Mouse (Mus musculus) sigmoid colon, adult 10 weeks (tissue): ENCODE data around the gene Coro1b. TPM values are rescaled to one million over a fixed set of nuclear protein-coding genes. Genes with fewer than 3 reads are reported as not detected.

Source experiments
- polyA plus RNA-seq: library from polyadenylated mRNA; stranded (reverse); fragments of 350-450 nt; fragmentation: Illumina TruSeq; extraction: RNeasy Lipid Tissue Mini Kit (QIAGEN cat#74804); gene quantifications from one replicate; pipeline ENCODE4 v1.2.3, GENCODE M21; 2014; ENCODE audit warnings: low read depth, low replicate concordance

Gene Coro1b
- polyA plus RNA-seq, result 53.4 TPM

DNA sequence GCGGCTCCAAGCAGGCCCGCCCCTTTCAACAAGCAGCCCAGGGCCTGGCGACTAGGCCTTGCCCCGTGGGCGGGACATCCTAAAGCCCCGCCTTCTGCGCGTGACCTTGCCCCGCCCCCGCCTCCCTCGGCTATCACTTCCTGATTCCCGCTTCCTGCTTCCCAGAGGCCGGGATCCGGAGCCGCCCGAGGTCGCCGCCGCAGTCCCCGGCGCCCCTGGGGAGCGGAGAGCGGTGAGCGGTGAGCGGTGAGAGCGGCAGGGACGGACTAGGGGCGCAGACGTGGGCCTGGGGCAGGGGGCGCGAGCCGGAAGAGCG is at the start of gene Coro1b:
Coro1b (plus strand) TSS at position 129 of the 316 bp plus-strand sequence.

DNA sequence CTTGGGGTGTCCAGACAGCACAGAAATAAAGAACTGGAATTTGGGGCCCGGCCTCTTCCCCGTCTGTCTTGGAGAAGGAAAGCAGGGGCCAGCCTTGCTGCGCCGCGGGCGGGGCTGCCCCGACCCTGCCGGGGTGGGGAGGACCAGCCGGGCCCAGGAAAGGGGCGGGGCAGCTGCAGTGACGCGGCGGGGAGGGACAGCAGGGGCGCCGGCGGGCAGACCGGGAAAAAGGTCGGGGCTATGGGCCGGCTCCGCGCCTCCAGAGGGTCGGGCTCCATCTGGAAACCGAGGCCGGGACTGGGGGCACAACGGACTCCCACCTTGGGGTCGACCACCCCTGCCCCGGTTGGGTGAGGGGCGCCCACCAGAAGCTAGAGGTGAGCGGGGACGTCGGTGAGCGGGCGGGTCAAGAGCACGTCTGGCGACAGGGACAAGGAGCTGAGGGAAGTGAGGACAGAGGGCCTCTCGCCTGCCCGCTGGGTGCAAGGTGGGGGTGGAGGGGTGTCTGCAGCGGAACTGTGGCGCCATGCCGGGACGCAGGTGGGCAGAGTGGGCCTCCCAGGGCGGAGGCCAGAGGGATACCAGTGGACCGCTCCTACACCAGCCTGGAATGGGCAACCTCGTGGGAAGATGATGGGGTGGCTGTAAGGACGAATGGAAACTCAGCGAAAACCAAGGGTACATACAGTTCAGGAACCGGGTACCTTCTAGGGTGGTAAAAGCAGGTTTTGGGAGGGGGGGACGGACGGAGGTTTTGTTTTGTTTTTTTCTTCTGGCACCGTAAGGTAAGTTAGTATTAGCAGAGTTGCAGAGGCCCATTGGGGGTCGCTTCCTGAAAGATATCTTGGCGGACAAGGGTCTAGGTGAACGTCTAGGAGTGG is 48.3 kb upstream of the Coro1b start, which contains the start of gene Pitpnm1:
Pitpnm1 (plus strand) TSS at position 162 of the 881 bp plus-strand sequence.

DNA sequence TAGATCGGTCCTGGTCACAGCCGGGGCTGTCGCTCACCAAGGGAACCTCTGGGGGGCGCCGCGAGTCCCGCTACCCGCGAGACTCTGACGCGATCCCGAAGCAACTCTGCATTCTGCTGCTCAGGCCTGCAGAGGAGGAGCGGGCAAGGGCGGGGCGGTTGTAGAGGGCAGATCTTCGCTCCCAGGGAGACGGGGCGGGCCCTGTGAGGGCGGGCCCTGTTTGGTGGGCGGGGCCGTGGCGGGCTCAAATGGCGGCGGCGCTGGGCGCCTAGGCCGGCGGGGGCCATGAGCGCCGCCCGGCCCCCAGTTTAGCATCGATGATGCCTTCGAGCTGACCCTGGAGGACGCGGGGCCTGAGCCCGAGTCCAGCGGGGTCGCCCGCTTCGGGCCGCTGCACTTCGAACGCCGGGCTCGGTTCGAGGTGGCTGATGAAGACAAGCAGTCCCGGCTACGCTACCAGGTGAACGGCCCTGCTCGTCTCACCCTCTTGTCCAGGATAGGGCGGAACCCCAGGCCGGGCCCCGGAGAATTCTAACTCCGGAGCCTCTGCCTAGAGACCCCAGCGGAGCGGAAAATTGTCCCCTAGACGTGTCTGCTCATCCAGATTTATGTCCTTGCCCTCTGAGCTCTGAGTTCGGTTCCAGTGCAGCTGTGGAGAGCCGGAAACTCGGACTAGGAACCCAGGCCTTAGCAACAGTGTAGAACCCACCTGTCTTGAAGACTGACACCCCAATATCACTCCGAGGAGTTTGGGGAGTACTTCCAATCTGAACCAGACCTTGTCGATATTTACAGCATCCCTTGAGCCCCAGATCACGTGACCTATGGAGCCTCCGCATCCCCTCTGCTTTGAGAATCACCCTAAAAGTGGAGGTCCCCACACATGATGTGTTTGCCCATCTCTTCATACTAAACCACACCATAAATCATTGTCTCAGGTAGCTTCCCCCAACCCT is 22.4 kb upstream of the Coro1b start, which contains the start of gene Aip:
Aip (minus strand) TSS at position 118 of the 956 bp plus-strand sequence.

DNA sequence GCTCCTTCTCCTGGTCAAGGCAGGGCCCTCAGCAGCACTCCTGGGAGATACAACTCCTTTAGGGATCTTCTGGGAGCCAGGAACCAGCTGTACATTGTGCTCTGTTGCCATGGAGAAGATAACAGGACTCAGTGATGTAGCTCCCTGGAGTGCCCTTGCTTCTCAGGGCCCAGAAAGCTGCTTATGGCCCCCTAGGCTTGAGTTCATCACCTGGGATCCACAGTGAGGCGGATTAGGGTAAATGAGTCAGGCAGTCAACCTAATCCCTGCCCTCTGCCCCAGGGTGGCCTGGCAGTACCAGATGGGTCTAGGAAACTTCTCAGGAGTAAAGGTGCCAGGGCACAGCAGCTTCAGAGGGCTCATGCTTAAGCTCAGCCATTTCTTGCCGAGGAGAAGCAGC is 9.0 kb upstream of the Coro1b start, which contains the start of gene Gpr152:
Gpr152 (plus strand) TSS at position 342 of the 400 bp plus-strand sequence.

DNA sequence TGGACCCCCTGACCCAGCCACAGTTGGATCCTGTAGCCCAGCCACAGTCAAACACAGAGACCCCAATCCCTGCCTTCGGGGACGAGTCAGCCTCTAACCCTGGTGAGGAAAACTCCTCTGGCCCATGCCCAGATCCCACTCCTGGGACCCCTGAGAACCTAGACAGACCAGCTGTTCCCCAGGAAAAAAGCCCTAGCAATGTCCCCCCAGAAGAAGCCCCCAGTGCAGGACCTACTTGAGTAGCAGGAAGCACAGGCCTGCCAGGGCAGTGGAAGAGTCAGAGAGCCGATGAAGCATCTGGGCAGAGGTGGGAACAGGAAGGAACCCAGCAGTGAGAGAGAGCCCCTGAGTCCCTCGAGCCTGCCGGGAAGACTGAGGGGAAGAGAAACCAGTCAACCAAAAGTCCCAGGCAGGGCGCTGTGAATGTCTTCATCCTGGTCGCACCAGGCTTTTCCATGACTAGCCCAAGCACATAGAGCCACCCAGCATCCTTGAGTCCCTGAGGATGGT is 4.6 kb upstream of the Coro1b start, which contains the start of gene Cabp4:
Cabp4 (minus strand) TSS at position 275 of the 510 bp plus-strand sequence.

DNA sequence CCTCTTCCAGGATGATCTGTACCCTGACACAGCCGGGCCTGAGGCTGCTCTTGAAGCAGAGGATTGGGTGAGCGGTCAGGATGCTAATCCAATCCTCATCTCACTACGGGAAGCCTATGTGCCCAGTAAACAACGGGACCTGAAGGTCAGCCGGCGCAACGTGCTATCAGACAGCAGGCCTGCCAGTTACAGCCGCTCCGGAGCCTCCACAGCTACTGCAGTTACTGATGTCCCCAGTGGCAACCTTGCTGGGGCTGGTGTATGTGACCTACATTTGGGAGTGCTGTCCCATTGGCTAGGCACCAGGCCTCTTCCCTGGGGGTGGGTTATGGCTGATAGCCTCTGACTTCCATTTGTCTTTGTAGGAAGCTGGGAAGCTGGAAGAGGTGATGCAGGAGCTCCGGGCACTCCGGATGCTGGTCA is 4.8 kb downstream of the Coro1b start, which contains the start of gene Ptprcap:
Ptprcap (plus strand) TSS at position 373 of the 423 bp plus-strand sequence.

DNA sequence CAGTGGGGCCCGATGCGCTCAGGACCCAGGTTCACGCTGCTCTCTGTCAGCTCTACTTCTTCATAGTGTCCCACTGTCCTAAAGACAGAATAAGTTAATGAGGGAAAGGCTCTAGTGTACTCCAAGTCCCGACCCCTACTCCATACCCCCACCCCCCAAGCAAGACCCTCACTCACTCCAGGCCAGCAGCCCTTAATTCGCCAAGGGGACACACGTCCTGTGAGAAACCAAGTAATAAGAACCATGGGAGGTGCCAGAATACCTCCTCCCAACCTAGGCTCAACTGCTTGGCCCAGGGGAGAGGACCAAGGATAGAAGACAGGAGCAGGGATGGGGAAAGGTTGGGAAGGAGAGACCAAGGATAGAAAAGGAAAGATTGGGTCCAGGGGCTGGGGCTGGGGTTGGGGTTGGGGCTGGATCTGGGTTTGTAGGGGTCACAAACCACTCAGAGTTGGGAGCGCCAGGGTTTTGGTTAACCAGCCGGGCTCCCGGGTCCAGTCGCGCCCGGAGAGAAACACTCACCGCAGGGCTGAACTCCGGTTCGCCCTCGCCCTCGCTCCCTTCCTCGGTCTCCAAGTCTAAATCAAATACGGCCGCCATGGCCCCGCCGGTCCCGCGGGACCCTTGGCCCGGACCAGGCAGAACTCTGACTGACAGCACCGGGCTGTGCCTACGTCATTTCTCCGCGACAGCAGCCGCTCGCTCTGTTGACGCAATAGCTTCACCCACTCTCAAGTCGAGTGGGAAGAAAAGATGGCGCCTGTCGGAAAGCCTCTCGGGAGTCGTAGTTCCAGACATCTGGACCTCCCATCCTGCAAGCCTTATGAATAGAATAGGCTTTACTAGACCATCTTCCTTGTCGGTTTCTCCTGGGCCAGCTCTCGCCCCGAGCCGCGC is 14.5 kb downstream of the Coro1b start, which contains the start of gene Rps6kb2:
Rps6kb2 (minus strand) TSS at position 709 of the 897 bp plus-strand sequence.

DNA sequence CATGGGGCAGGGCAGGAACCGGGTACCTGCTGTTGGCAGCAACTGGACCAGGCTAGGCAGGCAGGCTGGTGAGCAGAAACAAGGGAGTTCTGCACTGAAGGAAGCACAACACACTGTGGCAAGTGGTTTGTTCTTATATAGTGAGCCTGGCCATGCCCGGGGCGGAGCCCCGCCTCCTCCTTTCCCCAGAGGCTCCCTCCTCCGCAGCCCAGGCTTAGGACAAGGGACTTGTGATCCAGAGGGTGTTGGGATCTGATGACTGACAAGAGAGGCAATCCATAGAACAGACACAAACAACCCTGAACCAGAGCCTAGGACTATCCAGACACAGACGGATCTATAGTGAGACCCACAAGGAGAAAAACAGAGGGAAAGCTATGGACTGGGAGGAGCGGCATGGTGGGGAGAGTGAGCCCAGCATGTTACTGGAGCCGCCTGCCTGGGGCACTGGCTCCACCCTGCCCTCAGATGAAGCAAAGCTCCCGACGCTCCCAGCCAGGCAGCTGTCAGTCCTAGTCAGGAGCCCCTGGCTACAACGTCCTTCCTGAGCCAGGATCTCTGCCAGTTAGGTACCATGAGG is 27.0 kb downstream of the Coro1b start, which contains the start of gene Carns1:
Carns1 (minus strand) TSS at position 112 of the 580 bp plus-strand sequence.

DNA sequence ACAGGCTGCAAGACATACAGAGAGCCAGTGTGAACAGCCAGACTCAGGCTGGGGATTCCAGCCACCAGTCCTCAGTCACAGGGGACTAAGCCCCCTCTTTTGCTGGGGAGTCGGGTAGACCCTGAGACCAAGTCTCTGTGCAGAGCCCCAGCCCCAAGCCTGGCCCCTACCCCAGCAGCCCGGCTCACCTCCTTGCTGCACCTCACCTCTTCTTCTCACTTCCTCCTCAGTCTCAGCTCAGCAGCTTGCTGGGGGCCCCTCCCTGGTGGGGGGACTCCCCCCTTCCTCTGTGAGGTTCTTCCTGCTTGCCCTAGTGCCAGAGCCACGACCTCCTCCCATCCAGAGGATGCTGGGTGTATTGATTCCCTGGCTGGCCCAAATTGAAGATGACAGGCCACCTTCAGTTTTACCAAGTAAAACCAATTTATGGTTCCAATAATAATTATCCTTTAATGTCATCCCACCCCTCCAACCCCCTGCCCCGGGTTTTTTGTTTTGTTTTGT is 42.5 kb downstream of the Coro1b start, which contains the start of gene Tbc1d10c:
Tbc1d10c (minus strand) TSS at position 454 of the 504 bp plus-strand sequence.

DNA sequence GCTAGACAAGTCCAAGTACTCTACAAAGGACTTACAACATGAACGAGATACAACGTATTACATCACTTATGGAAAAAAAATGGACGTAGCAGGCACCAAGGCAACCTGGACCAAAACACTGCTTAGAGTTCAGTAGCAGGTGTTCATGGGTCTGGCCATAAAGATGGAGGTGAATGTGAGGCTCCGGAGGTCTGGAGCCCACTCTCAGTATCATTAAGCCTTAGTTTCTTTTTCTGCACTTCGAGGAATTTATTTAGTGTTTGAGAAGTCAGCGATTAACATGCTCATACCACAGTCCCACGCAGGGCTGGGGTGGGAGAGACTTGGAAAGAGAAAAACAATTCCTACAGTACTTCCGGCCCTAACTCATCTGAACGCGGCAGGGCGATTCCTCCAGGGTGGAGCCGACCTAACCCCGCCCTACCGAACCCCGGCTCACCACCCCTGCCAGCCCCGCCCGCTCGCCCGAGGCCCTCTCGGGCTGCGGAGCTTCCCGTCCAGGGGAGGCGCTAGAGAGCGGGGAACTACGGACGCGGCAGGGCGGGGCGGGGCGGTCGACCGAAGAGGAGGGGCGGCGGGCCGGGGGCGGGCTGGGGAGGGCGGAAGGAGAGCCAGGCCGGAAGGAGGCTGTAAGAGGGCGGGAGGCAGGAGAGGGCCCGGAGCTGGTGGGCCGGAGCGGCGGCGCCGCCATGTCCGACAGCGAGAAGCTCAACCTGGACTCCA is 43.3 kb downstream of the Coro1b start, which contains the start of gene Ppp1ca:
Ppp1ca (plus strand) TSS at position 538 of the 723 bp plus-strand sequence.

DNA sequence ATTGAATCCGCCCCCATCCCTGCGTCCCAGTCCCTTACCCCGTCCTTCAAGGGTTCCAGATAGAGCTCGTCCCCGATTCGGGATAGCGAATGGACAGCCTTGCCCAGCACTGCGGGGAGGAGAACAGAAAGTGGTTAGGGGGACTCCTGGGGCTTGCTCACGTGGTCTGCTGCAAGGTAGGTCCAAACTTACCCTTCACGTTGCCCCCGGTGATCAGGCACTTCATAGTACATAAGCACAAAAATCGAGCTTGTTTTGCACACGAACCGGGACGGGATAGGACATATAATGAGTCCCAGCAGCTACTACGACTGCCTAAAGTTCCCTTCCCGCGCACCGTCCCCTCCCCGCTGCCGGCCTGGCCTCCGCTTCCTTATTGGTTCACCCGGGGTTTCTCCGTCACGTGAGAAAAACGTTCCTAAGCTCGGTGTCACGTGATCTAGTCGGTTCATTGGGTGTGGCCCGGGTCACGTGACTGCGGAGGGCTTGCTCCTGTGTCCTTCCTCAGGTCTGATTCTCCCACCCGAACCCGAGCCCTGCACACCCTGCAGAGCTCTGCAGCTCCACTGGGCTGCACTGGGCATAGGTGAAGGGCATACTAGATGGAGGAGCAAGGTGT is 53.0 kb downstream of the Coro1b start, which contains the start of gene Rad9a:
Rad9a (minus strand) TSS at position 372 of the 619 bp plus-strand sequence.

Other genes with a start within 250 kb of the Coro1b start
- gene Tcirg1, start 241.5 kb upstream of the Coro1b start, polyA plus RNA-seq, result 3.8 TPM
- gene Ndufs8, start 235.8 kb upstream of the Coro1b start, polyA plus RNA-seq, result 5.1 TPM
- 0.50 TPM for gene Aldh3b1, start 218.8 kb upstream of the Coro1b start, polyA plus RNA-seq
- 1.8 TPM for gene Unc93b1, start 213.4 kb upstream of the Coro1b start, polyA plus RNA-seq
- gene Aldh3b3, start 190.0 kb upstream of the Coro1b start, polyA plus RNA-seq, result not detected
- gene Aldh3b2, start 176.3 kb upstream of the Coro1b start, polyA plus RNA-seq, result 0.44 TPM
- gene Acy3, start 162.0 kb upstream of the Coro1b start, polyA plus RNA-seq, result 1.1 TPM
- gene Tbx10, start 155.9 kb upstream of the Coro1b start, polyA plus RNA-seq, result not detected
- gene Nudt8, start 148.0 kb upstream of the Coro1b start, polyA plus RNA-seq, result not detected
- 0.47 TPM for gene Gm49405, start 148.0 kb upstream of the Coro1b start, polyA plus RNA-seq
- not detected for gene Doc2g, start 145.3 kb upstream of the Coro1b start, polyA plus RNA-seq
- 8.4 TPM for gene Ndufv1, start 135.8 kb upstream of the Coro1b start, polyA plus RNA-seq
- gene Gstp1, start 110.6 kb upstream of the Coro1b start, polyA plus RNA-seq, result 27.6 TPM
- gene Gstp2, start 102.6 kb upstream of the Coro1b start, polyA plus RNA-seq, result 2.6 TPM
- not detected for gene Gstp3, start 89.0 kb upstream of the Coro1b start, polyA plus RNA-seq
- not detected for gene Cabp2, start 67.0 kb upstream of the Coro1b start, polyA plus RNA-seq
- 4.7 TPM for gene Cdk2ap2, start 51.4 kb upstream of the Coro1b start, polyA plus RNA-seq
- 0.63 TPM for gene Pitpnm1, start 48.6 kb upstream of the Coro1b start, polyA plus RNA-seq
- gene Aip, start 22.8 kb upstream of the Coro1b start, polyA plus RNA-seq, result 0.47 TPM
- not detected for gene Gpr152, start 8.8 kb upstream of the Coro1b start, polyA plus RNA-seq
- 0.66 TPM for gene Cabp4, start 4.6 kb upstream of the Coro1b start, polyA plus RNA-seq
- 10.0 TPM for gene Ptprcap, start 5.0 kb downstream of the Coro1b start, polyA plus RNA-seq
- gene Rps6kb2, start 14.7 kb downstream of the Coro1b start, polyA plus RNA-seq, result 3.2 TPM
- 1.9 TPM for gene Carns1, start 26.9 kb downstream of the Coro1b start, polyA plus RNA-seq
- 1.2 TPM for gene Tbc1d10c, start 42.7 kb downstream of the Coro1b start, polyA plus RNA-seq
- gene Ppp1ca, start 43.4 kb downstream of the Coro1b start, polyA plus RNA-seq, result 90.7 TPM
- gene Rad9a, start 53.0 kb downstream of the Coro1b start, polyA plus RNA-seq, result 2.5 TPM
- gene Clcf1, start 65.6 kb downstream of the Coro1b start, polyA plus RNA-seq, result 0.44 TPM
- not detected for gene AC109138.7, start 65.7 kb downstream of the Coro1b start, polyA plus RNA-seq
- not detected for gene Pold4, start 83.3 kb downstream of the Coro1b start, polyA plus RNA-seq
- gene Ssh3, start 120.6 kb downstream of the Coro1b start, polyA plus RNA-seq, result 9.6 TPM
- gene Ankrd13d, start 134.5 kb downstream of the Coro1b start, polyA plus RNA-seq, result not detected
- gene Grk2, start 157.6 kb downstream of the Coro1b start, polyA plus RNA-seq, result 17.6 TPM
- gene Kdm2a, start 249.7 kb downstream of the Coro1b start, polyA plus RNA-seq, result 81.4 TPM